Mouse (Mus musculus) neutrophil, adult 5-6 weeks (primary cell): Measurements from ENCODE around the gene Pax8. TPM values are rescaled to one million over a fixed set of nuclear protein-coding genes. Genes with fewer than 3 reads are reported as not detected.
A peak's percentile ranks its signal among the peaks of the same experiment; 100 is the strongest.

ENCODE experiments used
- ATAC-seq: fragments of 151-379, 151-347 bp; 2 replicates; pipeline ENCODE4 v1.8.0; 2017; ENCODE audit warnings: mild to moderate bottlenecking, moderate TSS enrichment; ENCODE audit not compliant: insufficient number of reproducible peaks, poor library complexity, low FRiP score, severe bottlenecking; ENCODE audit errors: extremely low read depth
- total RNA-seq: library from RNA; stranded (forward); fragments of 200-1000 nt; gene quantifications from 2 replicates; pipeline ENCODE4 v1.2.3, GENCODE M21; 2017

The Pax8 gene
- total RNA-seq, 1 experiment from 2014 or later, result not detected

DNA sequence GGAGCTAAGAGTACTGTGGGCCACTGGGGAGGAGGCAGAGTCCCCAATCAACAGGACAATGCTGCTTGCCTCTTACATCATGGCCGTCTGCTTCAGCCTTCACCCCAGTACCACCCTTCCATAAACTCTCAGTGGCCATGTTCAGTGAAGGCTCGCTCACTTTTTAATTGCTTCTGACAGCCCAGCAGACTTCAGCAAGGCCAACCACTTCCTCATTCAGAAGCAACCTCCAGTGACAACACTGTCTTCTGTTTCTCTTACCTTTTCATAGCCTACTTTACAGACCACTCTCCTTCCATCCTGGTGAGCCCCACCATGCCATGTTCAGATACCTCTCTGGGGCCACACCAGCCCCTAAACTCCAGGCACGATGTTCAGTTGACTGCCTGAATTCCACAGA, 91.8 kb downstream of the Pax8 start:
- no peak for ATAC-seq

- ATAC-seq, result 0 out of 2 replicates have a peak, but pooled peaks have one; percentile 13
Observed at GRCm38 (mm10) chr2:24382456-24383230, 92.8 kb downstream of the Pax8 start.

- no peak for ATAC-seq
Observed at GRCm38 (mm10) chr2:24378747-24379450, 96.5 kb downstream of the Pax8 start.

Other genes starting within 250 kb of the Pax8 start
- not detected in 2 replicates for gene Il1f5, start 198.6 kb downstream of the Pax8 start, total RNA-seq
- gene Il1f10, start 184.4 kb downstream of the Pax8 start, total RNA-seq, result not detected in 2 replicates
- gene Il1rn, start 138.7 kb downstream of the Pax8 start, total RNA-seq, result 188 TPM in 2 replicates
- gene Psd4, start 108.0 kb downstream of the Pax8 start, total RNA-seq, result 132 and 154 TPM in 2 replicates